Mouse (Mus musculus) C2C12 (cell line): ENCODE results near the gene Tmem98.

Experiments
- CEBPB ChIP-seq: IDR thresholded peaks from one replicate; pipeline ENCODE4 v1.6.1; 2011; ENCODE audit warnings: low read depth, mild to moderate bottlenecking, control low read depth, moderate library complexity
- CTCF ChIP-seq: IDR thresholded peaks from one replicate; pipeline ENCODE4 v1.5.1; 2011; ENCODE audit not compliant: control insufficient read depth, insufficient read depth, insufficient read length
- MAX ChIP-seq: IDR thresholded peaks from one replicate; pipeline ENCODE4 v1.6.1; 2011; ENCODE audit warnings: mild to moderate bottlenecking, control low read depth
- MYOG ChIP-seq: IDR thresholded peaks from one replicate; pipeline ENCODE4 v1.6.1; 2011; ENCODE audit not compliant: control insufficient read depth, insufficient read length; ENCODE audit errors: extremely low read depth
- USF1 ChIP-seq: IDR thresholded peaks from one replicate; pipeline ENCODE4 v1.6.1; 2011; ENCODE audit warnings: low read depth, mild to moderate bottlenecking, control low read depth, moderate library complexity

- no peak for TF ChIP-seq CTCF
- no peak for TF ChIP-seq MAX
- no peak for TF ChIP-seq USF1
- TF ChIP-seq CEBPB, result no peak
- no peak for TF ChIP-seq MYOG
Measured at GRCm38 (mm10) chr11:80766472-80767319, 43.3 kb upstream of the Tmem98 start.
